Mouse (Mus musculus) intestine, postnatal 0 days (tissue): Measurements from ENCODE around the gene Syndig1. TPM values are rescaled to one million over a fixed set of nuclear protein-coding genes. Genes with fewer than 3 reads are reported as not detected.

Experiments used
- ATAC-seq: fragments of 200-750 bp; cut with Nextera tagmentation; 2 replicates; pipeline ENCODE4 v1.8.0; 2017; ENCODE audit warnings: mild to moderate bottlenecking, moderate TSS enrichment, moderate library complexity
- H3K27ac ChIP-seq: fragments of 300-500 bp; sonication (generic); 2 replicates; pipeline ENCODE4 v1.5.1; 2014; ENCODE audit warnings: mild to moderate bottlenecking, low read depth, low read length, moderate library complexity
- H3K27me3 ChIP-seq: fragments of 300-500 bp; sonication (generic); replicated peaks from 2 replicates; pipeline ENCODE4 v1.6.1; 2014; ENCODE audit warnings: low read length, mixed read lengths; ENCODE audit not compliant: control insufficient read depth, insufficient read depth
- H3K36me3 ChIP-seq: fragments of 300-500 bp; sonication (generic); 2 replicates; pipeline ENCODE4 v1.6.1; 2014; ENCODE audit warnings: mild to moderate bottlenecking, moderate library complexity; ENCODE audit not compliant: control insufficient read depth, insufficient read depth
- H3K4me1 ChIP-seq: fragments of 300-500 bp; sonication (generic); replicated peaks from 2 replicates; pipeline ENCODE4 v1.6.1; 2014; ENCODE audit warnings: antibody characterized with exemption, low read length, mixed read lengths; ENCODE audit not compliant: control insufficient read depth, insufficient read depth
- H3K4me2 ChIP-seq: fragments of 300-500 bp; sonication (generic); replicated peaks from 2 replicates; pipeline ENCODE4 v1.6.1; 2014; ENCODE audit warnings: low read depth, mild to moderate bottlenecking, moderate library complexity
- H3K4me3 ChIP-seq: fragments of 300-500 bp; sonication (generic); 2 replicates; pipeline ENCODE4 v1.5.1; 2014; ENCODE audit warnings: low read depth, low read length
- H3K9ac ChIP-seq: fragments of 300-500 bp; sonication (generic); 2 replicates; pipeline ENCODE4 v1.6.1; 2014; ENCODE audit warnings: mild to moderate bottlenecking, low read depth, low read length
- H3K9me3 ChIP-seq: fragments of 300-500 bp; sonication (generic); 2 replicates; pipeline ENCODE4 v1.6.1; 2016; ENCODE audit warnings: mixed run types; ENCODE audit not compliant: control insufficient read depth
- CTCF ChIP-seq: sonication (generic); IDR thresholded peaks from 2 replicates; pipeline ENCODE4 v1.5.1; 2016; ENCODE audit warnings: low read depth, mild to moderate bottlenecking, control low read depth, antibody characterized with exemption, moderate library complexity
- WGBS: fragments of 180-500 bp; shearing (Covaris S2); extraction: QIAGEN DNeasy Blood & Tissue Kit; methylation state at CpG from one replicate; pipeline ENCODE4 v1.1.7; 2014; 5-methylcytosine and 5-hydroxymethylcytosine counted together
- polyA plus RNA-seq: library from polyadenylated mRNA; unstranded; fragments of >200 nt; fragmentation: Nextera tagmentation; extraction: Ambion mirVana; gene quantifications from 2 replicates; pipeline ENCODE4 v1.2.1, GENCODE M21; 2015

Syndig1 gene
- polyA plus RNA-seq, 1 experiment from 2014 or later, result 12.0 TPM

DNA sequence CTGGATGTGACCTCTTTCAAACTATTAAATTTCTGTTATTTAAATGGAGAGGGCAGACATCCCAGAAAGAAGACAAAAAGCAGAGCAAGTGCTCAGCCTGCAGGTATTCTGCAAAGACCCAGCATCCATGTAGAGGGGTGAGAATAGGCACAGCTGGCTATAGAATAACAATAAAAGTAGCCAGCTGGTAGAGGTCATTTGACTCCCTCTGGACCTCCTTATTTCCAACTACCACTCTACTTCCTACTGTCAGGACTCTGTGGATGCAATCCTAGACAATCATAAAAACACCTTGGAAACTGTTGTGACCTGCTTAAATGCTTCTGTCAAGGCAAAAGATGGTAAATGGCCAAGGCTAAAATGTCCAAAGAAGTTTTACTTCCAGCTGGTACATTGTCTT lies 153.5 kb downstream of the Syndig1 start:
- no peak overlapping the region for H3K27ac ChIP-seq
- H3K9ac ChIP-seq, result no peak overlapping the region
- no peaks in the 10 kb centered on the region for H3K36me3 ChIP-seq
- no peaks in the 10 kb centered on the region for H3K27me3 ChIP-seq
- no peak for ATAC-seq
- H3K4me2 ChIP-seq, result no peak overlapping the region
- H3K4me3 ChIP-seq, result no peak overlapping the region
- no peak for TF ChIP-seq CTCF
- no peaks in the 10 kb centered on the region for H3K4me1 ChIP-seq
- H3K9me3 ChIP-seq, result no peaks in the 10 kb centered on the region

DNA sequence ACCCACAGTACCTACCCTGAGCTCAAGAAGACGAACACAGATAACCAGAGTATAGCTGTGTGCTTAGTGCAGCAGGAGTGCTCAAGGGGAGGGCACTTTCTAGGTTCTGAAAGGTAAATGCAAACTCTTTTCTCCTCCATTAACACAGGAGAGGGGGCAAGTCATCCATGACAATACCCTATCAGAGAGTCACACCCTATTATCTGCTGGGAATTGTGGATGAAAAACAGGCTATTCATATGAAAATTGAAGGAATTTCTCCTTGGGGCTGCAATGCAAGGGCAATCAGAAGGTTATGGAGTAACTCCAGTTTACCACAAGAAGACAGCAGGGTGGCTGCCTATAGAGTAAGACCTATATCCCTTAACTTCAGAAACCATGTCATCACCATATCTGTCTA lies 154.1 kb downstream of the Syndig1 start:
- Histone ChIP-seq H3K27ac (no peak overlapping the region), H3K36me3 (no peaks in the 10 kb centered on the region), H3K4me3 (no peak overlapping the region), H3K27me3 (no peaks in the 10 kb centered on the region), H3K4me1 (no peaks in the 10 kb centered on the region), H3K9me3 (no peaks in the 10 kb centered on the region), H3K9ac (no peak overlapping the region), H3K4me2 (no peak overlapping the region)
- 70% methylated on average over 1 of the region's 1 CpGs for WGBS
- TF ChIP-seq CTCF, result no peak
- ATAC-seq, result no peak

DNA sequence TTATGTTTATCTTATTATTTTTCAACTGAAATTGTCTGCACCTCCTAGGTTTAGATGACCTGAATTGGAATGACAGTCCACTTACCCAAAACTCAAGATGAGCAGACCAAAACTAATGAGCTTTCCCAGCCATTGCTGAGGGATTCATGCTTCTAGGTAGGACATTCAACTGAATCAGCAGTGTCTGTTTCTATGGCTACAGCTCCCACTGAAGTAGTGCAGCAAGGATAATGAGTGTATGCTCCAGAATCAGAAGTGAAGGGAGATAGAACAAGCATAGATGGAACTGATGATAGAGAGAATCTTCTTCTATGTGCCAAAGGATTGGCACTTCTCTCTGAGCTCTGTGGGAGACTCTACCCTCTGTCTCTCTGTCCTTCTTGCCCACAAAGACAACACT lies 158.6 kb downstream of the Syndig1 start:
- Histone ChIP-seq H3K9ac (no peak overlapping the region), H3K4me1 (no peaks in the 10 kb centered on the region), H3K27me3 (no peaks in the 10 kb centered on the region), H3K27ac (no peak overlapping the region), H3K9me3 (no peaks in the 10 kb centered on the region), H3K4me3 (no peak overlapping the region), H3K4me2 (no peak overlapping the region), H3K36me3 (no peaks in the 10 kb centered on the region)
- ATAC-seq, result no peak
- TF ChIP-seq CTCF, result no peak

DNA sequence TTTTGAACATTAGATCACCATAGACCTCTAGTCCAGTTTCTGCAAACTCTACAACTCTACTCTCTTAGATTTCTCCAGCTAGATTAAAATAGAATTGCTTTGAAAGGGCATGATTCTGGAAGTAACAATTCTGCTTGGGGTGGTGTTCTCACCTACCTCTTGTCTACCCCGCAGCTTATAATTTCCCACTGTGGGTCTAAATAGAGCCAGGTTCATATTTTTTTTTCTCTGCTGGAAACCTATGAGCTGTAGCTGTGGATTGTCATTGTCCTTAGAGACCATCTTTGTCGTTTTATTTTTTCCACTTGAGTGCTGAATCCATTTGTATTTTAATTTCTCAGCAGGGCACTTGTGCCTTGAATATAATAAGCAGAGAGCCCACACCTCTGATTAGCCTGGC lies 162.5 kb downstream of the Syndig1 start:
- Histone ChIP-seq H3K36me3 (no peaks in the 10 kb centered on the region), H3K4me1 (no peaks in the 10 kb centered on the region), H3K27ac (no peak overlapping the region), H3K9ac (no peak overlapping the region), H3K4me2 (no peak overlapping the region), H3K4me3 (no peak overlapping the region), H3K27me3 (no peaks in the 10 kb centered on the region), H3K9me3 (no peaks in the 10 kb centered on the region)
- TF ChIP-seq CTCF, result no peak
- no peak for ATAC-seq
- 60% methylated on average over 2 of the region's 2 CpGs for WGBS

DNA sequence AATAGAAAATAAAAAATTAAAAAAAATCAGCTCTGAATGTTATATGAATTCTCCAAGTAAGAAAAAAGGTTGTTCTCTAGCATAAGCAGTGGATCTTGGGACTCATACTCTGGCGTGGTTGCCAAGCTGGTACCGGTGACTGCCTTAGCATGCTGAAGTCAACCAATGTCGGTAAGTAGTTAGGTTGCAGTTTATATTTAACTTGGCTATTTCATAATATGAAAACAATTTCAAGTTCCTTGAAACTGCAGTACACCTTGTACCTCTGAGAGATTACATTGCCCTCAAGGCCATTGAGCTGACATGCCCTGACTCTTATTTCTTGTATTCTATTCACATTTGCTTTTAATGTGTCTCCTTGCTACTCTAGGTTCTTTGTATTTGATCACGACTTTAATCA lies 163.9 kb downstream of the Syndig1 start:
- no peak overlapping the region for H3K4me3 ChIP-seq
- no peak overlapping the region for H3K9ac ChIP-seq
- TF ChIP-seq CTCF, result no peak
- no peaks in the 10 kb centered on the region for H3K36me3 ChIP-seq
- no peak for ATAC-seq
- H3K27me3 ChIP-seq, result no peaks in the 10 kb centered on the region
- no peaks in the 10 kb centered on the region for H3K4me1 ChIP-seq
- no peaks in the 10 kb centered on the region for H3K9me3 ChIP-seq
- H3K4me2 ChIP-seq, result no peak overlapping the region
- no peak overlapping the region for H3K27ac ChIP-seq
- 86% methylated on average over 4 of the region's 4 CpGs for WGBS

DNA sequence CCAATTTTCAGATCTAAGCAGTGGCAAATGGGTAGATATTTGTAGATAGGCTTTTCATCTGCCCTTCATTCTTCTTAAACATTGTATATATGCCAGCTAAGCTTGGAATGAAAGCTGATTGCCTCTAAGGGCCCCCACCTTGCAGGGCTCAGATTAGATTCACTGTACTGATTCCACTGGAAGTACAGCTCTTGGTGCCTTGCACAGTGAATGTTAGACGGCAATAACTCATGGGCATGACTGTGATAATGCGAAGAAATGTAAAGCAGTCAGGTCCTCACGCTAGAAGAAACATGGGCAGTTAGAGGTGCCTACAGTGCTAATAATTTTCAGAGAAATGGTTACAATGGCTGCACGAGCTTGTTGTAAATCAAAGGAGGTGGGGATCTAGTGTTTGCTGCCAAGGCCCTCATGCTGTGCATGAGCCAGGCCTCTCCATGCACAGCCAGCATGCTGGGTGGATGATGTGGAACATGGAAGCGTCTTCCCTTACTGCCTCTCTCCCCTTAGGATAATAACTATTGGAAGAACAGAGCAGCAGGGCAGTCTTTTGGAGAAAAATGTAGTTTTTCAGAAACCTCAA lies 167.5 kb downstream of the Syndig1 start:
- Histone ChIP-seq H3K27me3 (no peaks in the 10 kb centered on the region), H3K4me2 (no peak overlapping the region), H3K27ac (no peak overlapping the region), H3K4me3 (no peak overlapping the region), H3K9ac (no peak overlapping the region), H3K4me1 (no peaks in the 10 kb centered on the region), H3K36me3 (no peaks in the 10 kb centered on the region), H3K9me3 (no peaks in the 10 kb centered on the region)
- no peak for TF ChIP-seq CTCF
- ATAC-seq, result no peak
- WGBS, result 68% methylated on average over 5 of the region's 5 CpGs

DNA sequence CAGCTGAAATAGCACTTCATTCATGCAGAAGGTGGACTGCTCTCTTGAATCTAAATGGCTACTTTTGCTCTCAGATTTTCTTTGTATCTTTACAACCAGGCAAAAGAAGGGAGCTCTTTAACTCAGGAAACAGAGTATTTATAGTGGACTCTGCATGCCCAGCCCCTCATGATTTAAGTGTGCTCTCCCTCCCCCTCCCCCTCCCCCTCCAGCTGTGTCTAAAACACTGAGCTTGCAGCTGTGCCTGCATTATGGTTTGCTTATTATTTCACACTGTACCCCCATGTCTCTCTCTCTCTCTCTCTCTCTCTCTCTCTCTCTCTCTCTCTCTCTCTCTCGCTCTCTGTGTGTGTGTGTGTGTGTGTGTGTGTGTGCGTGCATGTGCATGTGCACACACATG lies 168.6 kb downstream of the Syndig1 start:
- Histone ChIP-seq H3K27ac (no peak overlapping the region), H3K9ac (no peak overlapping the region), H3K36me3 (no peaks in the 10 kb centered on the region), H3K4me1 (no peaks in the 10 kb centered on the region), H3K9me3 (no peaks in the 10 kb centered on the region), H3K4me2 (no peak overlapping the region), H3K27me3 (no peaks in the 10 kb centered on the region), H3K4me3 (no peak overlapping the region)
- ATAC-seq, result no peak
- WGBS, result 71% methylated on average over 2 of the region's 2 CpGs
- no peak for TF ChIP-seq CTCF
